15 mouse cellular contexts compared by ENCODE assay signal in genomic region chr16:95273101-95273500, GRCm38 (mm10). TPM values are rescaled to one million over a fixed set of nuclear protein-coding genes. Genes with fewer than 3 reads are reported as not detected.
"Had no signal": no experiment of that assay in that cellular context is flagged by ENCODE, and none has a peak within 500 bp of the region (broad histone marks: within the 10 kb centered on the region; RNA-seq: fewer than 3 reads in every experiment).

No protein-coding gene starts in this region.

- H3K36me3 ChIP-seq: liver, embryonic 13.5 days; midbrain, embryonic 15.5 days; neural tube, embryonic 12.5 days; neural tube, embryonic 15.5 days had no signal

- H3K4me3 ChIP-seq: left cerebral cortex, adult 2 months; liver, embryonic 13.5 days; megakaryocyte, embryonic 14.5 days; midbrain, embryonic 15.5 days; neural tube, embryonic 12.5 days; neural tube, embryonic 15.5 days had no signal

- ATAC-seq: midbrain, embryonic 15.5 days had no signal

- H3K4me1 ChIP-seq: liver, embryonic 13.5 days; midbrain, embryonic 15.5 days; neural tube, embryonic 12.5 days; neural tube, embryonic 15.5 days had no signal

- DNase-seq: kidney, postnatal 36 days; layer of hippocampus, postnatal 36 days; liver, embryonic 13.5 days; lung, adult 2 months; right cerebral cortex, adult 18-20 months; right cerebral cortex, postnatal 14 days; right cerebral cortex, postnatal 4 days; thymus, postnatal 36 days had no signal

- H3K4me2 ChIP-seq: liver, embryonic 13.5 days; midbrain, embryonic 11.5 days; midbrain, embryonic 15.5 days; neural tube, embryonic 12.5 days; neural tube, embryonic 15.5 days had no signal

- H3K27ac ChIP-seq: kidney, postnatal 0 days; left cerebral cortex, adult 2 months; liver, embryonic 13.5 days; midbrain, embryonic 15.5 days; neural tube, embryonic 12.5 days; neural tube, embryonic 15.5 days had no signal

- H3K27me3 ChIP-seq: liver, embryonic 13.5 days; midbrain, embryonic 15.5 days; neural tube, embryonic 12.5 days; neural tube, embryonic 15.5 days had no signal

- H3K9ac ChIP-seq: liver, embryonic 13.5 days; midbrain, embryonic 15.5 days; neural tube, embryonic 12.5 days; neural tube, embryonic 15.5 days had no signal

- H3K9me3 ChIP-seq: liver, embryonic 13.5 days; megakaryocyte, embryonic 14.5 days; midbrain, embryonic 15.5 days; neural tube, embryonic 12.5 days; neural tube, embryonic 15.5 days had no signal

RNA-seq across cellular contexts. Expression of gene Kcnj15, which starts 15.7 kb away (rescaled TPM):
- total RNA-seq: layer of hippocampus, postnatal 36 days; left cerebral cortex, adult 2 months had no signal
